Mouse (Mus musculus) kidney, embryonic 14.5 days (tissue): ENCODE data around the gene Hip1r. TPM values are rescaled to one million over a fixed set of nuclear protein-coding genes. Genes with fewer than 3 reads are reported as not detected.

Experiments used
- ATAC-seq: fragments of 200-750 bp; cut with Nextera tagmentation; 2 replicates; pipeline ENCODE4 v1.8.0; 2017; ENCODE audit warnings: moderate number of reproducible peaks, mild to moderate bottlenecking, moderate TSS enrichment, moderate library complexity; ENCODE audit not compliant: low FRiP score, low TSS enrichment
- H3K27ac ChIP-seq: fragments of 300-500 bp; sonication (generic); 2 replicates; pipeline ENCODE4 v1.5.1; 2014; ENCODE audit warnings: low read depth, mild to moderate bottlenecking, low read length, moderate library complexity, mixed read lengths
- H3K27me3 ChIP-seq: fragments of 300-500 bp; sonication (generic); 2 replicates; pipeline ENCODE4 v1.6.1; 2014; ENCODE audit warnings: mild to moderate bottlenecking, low read length; ENCODE audit not compliant: control insufficient read depth, insufficient read depth
- H3K36me3 ChIP-seq: fragments of 300-500 bp; sonication (generic); 2 replicates; pipeline ENCODE4 v1.6.1; 2014; ENCODE audit warnings: low read length, mixed read lengths; ENCODE audit not compliant: control insufficient read depth, insufficient read depth
- H3K4me1 ChIP-seq: fragments of 300-500 bp; sonication (generic); 2 replicates; pipeline ENCODE4 v1.6.1; 2014; ENCODE audit warnings: low read length, mixed read lengths; ENCODE audit not compliant: control insufficient read depth, insufficient read depth
- H3K4me2 ChIP-seq: fragments of 300-500 bp; sonication (generic); replicated peaks from 2 replicates; pipeline ENCODE4 v1.6.1; 2014; ENCODE audit warnings: low read depth, mild to moderate bottlenecking, low read length
- H3K4me3 ChIP-seq: fragments of 300-500 bp; sonication (generic); 2 replicates; pipeline ENCODE4 v1.5.1; 2014; ENCODE audit warnings: mild to moderate bottlenecking, low read length
- H3K9ac ChIP-seq: fragments of 300-500 bp; sonication (generic); 2 replicates; pipeline ENCODE4 v1.6.1; 2014; ENCODE audit warnings: low read depth, mild to moderate bottlenecking, low read length, moderate library complexity
- H3K9me3 ChIP-seq: fragments of 300-500 bp; sonication (generic); 2 replicates; pipeline ENCODE4 v1.6.1; 2016; ENCODE audit warnings: low read length; ENCODE audit not compliant: control insufficient read depth
- WGBS: fragments of 180-500 bp; shearing (Covaris S2); extraction: QIAGEN DNeasy Blood & Tissue Kit; methylation state at CpG from one replicate; pipeline ENCODE4 v1.1.7; 2014; 5-methylcytosine and 5-hydroxymethylcytosine counted together
- polyA plus RNA-seq: library from polyadenylated mRNA; unstranded; fragments of >200 nt; fragmentation: Nextera tagmentation; extraction: Ambion mirVana; gene quantifications from 2 replicates; pipeline ENCODE4 v1.2.1, GENCODE M21; 2014

Hip1r gene
- polyA plus RNA-seq, 1 experiment from 2014 or later, result 13.0 TPM

DNA sequence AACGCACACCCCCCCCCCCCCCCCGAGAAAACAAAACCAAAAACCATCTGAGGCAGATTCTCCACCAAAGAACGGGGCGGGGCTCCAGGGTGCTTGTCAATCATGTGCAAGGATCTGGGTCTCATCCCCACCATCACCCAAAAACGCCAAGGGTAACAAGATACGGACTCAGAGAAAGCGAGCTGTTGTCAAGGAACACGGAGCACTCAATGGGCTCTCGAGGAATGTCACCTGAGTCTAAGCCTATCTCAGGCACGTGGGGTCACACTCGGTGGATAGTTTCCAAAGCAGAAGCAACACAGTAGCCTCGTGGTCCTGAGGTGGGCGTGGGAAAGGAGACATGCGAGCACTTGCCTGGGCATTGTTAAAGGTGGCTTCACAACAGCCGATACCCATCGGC is 40.3 kb downstream of the Hip1r start:
- no peak overlapping the region for H3K4me2 ChIP-seq
- no peak overlapping the region for H3K4me3 ChIP-seq
- no peaks in the 10 kb centered on the region for H3K27me3 ChIP-seq
- ATAC-seq, result no peak
- no peaks in the 10 kb centered on the region for H3K9me3 ChIP-seq
- peaks cover 70% of the 10 kb centered on the region for H3K4me1 ChIP-seq
- H3K36me3 ChIP-seq, result peaks cover 7% of the 10 kb centered on the region; the same call in 1 of the 2 replicates
- H3K9ac ChIP-seq, result no peak overlapping the region
- H3K27ac ChIP-seq, result no peak overlapping the region
- WGBS, result 78% methylated on average over 16 of the region's 16 CpGs

DNA sequence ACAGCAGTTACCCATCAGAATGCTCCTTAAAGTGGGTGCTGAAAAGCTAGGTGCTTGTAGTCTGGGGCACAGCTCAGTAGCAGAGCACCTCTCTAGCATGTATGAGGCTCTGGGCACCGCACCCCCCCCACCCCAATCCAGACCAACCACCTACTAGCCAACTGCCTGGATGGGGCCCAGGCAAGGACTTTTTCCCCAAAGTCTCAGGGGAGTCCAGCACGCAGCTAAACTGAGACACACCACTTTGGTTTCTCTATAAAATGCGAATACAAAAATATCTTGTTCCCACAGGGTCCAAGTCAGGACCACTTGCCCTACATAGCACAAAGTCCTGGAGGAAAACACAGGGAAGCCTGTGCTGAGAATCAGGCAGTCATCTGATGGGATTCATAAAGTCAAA is 40.8 kb downstream of the Hip1r start:
- H3K9me3 ChIP-seq, result no peaks in the 10 kb centered on the region
- H3K4me2 ChIP-seq, result no peak overlapping the region
- no peaks in the 10 kb centered on the region for H3K27me3 ChIP-seq
- peaks cover 74% of the 10 kb centered on the region for H3K4me1 ChIP-seq
- H3K9ac ChIP-seq, result no peak overlapping the region
- ATAC-seq, result no peak
- H3K36me3 ChIP-seq, result peaks cover 3% of the 10 kb centered on the region; the same call in 1 of the 2 replicates
- WGBS, result 81% methylated on average over 3 of the region's 3 CpGs
- H3K4me3 ChIP-seq, result no peak overlapping the region
- H3K27ac ChIP-seq, result no peak overlapping the region; the same call in 1 of the 2 replicates

DNA sequence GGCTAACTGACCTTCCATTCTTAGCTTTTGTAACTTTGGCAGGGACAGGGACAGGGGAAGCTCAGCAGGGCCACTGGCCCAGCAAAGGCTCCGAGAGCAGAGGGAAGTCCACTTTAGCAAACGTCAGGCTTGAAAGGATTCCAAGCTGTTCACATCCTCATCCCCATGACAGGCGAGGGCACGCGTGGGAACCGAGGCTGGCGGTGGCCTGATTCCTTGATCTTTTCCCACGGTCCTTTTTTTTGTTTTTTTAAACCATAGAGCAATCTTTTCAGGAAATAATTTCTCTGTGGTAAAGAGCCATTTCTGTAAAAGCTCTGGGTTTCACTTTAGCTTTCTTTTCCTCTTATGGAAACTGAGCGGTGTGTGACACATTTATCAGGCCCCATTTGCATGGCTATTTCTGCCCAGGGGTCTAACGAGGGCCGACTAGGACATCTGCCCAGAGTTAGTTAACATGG is 41.4 kb downstream of the Hip1r start:
- peaks cover 78% of the 10 kb centered on the region for H3K4me1 ChIP-seq
- 21% methylated on average over 11 of the region's 11 CpGs for WGBS
- 0 out of 2 replicates have a peak overlapping the region, but pooled peaks have one; percentile 23 for H3K9ac ChIP-seq
- ATAC-seq, result no peak
- no peak overlapping the region for H3K4me2 ChIP-seq
- peak overlapping the region; percentile 56; the same call in 1 of the 2 replicates for H3K27ac ChIP-seq
- no peaks in the 10 kb centered on the region for H3K9me3 ChIP-seq
- H3K27me3 ChIP-seq, result no peaks in the 10 kb centered on the region
- H3K36me3 ChIP-seq, result peaks cover under 1% of the 10 kb centered on the region; the same call in 1 of the 2 replicates
- no peak overlapping the region for H3K4me3 ChIP-seq

DNA sequence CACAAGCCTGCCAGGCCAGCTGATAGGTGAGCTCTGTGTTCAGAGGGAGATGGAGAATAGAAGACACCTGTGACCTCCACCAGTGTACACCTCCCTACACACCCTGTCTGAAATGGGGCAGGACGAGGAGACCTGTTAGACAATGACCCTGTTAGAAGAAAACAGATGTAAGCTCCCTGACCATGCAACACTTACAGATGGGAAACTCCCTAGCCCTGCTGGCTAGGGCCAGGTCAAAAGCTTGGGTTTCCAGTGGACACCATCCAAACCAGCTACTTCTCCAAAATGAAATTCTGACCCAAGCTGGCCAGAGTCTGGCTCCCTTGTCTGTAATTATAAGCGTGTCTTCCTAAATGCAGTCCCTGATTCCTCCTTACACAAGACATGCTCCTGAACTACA is 42.3 kb downstream of the Hip1r start:
- Histone ChIP-seq H3K4me3 (no peak overlapping the region), H3K27ac (no peak overlapping the region), H3K27me3 (no peaks in the 10 kb centered on the region), H3K4me1 (peaks cover 72% of the 10 kb centered on the region), H3K36me3 (no peaks in the 10 kb centered on the region; the same call in 1 of the 2 replicates), H3K9me3 (no peaks in the 10 kb centered on the region), H3K4me2 (no peak overlapping the region), H3K9ac (no peak overlapping the region)
- no peak for ATAC-seq
- 80% methylated on average over 2 of the region's 2 CpGs for WGBS

DNA sequence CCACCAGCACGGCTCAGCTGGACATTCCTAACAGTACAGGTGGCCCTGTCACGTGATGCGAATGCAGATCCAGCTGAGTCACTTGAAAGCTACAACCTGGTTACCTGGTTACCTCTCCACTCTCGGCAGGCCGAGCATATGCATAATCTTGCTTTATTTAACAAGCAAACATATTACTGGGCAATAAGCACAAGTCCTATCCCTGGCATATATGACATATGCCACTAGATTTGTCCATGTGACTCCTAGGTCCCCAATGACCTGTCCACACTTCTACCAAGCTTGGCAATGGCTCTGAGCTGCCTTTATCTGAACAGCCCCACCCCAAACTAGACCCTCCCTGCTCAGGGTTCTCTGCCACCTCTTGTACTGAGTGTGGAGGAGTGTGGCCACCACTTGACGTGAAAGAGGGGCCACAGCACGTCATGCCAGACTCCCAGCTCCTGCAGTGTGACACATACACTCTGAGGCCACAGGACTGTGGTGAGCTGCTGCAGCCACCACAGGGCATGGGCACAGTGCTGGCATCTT is 42.9 kb downstream of the Hip1r start:
- no peak overlapping the region for H3K27ac ChIP-seq
- no peak overlapping the region for H3K4me2 ChIP-seq
- H3K27me3 ChIP-seq, result no peaks in the 10 kb centered on the region
- H3K4me1 ChIP-seq, result peaks cover 66% of the 10 kb centered on the region
- no peaks in the 10 kb centered on the region for H3K9me3 ChIP-seq
- 83% methylated on average over 7 of the region's 7 CpGs for WGBS
- H3K4me3 ChIP-seq, result no peak overlapping the region
- ATAC-seq, result no peak
- H3K36me3 ChIP-seq, result no peaks in the 10 kb centered on the region; the same call in 1 of the 2 replicates
- no peak overlapping the region for H3K9ac ChIP-seq

DNA sequence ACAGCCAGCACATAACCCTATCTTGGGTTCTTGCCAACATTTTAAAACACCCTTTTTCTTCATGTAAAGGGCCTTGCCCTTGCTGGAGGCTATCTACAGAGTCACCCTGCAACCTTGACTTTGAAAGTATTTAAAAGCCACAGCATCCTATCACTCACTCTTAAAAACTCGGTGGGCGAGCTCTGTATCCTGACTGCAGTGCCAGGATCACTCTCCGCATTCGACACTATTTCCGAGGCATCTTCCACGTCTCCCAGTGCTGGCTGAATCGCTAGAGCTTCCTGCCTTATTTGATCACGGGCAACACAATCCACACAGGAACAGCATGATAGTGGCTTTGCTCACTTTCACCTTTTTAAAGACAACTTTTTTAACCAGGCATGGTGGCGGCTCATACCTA is 44.5 kb downstream of the Hip1r start:
- H3K9ac ChIP-seq, result no peak overlapping the region
- no peak for ATAC-seq
- no peaks in the 10 kb centered on the region; the same call in 1 of the 2 replicates for H3K36me3 ChIP-seq
- H3K4me3 ChIP-seq, result no peak overlapping the region
- H3K27me3 ChIP-seq, result no peaks in the 10 kb centered on the region
- no peak overlapping the region for H3K27ac ChIP-seq
- H3K4me2 ChIP-seq, result no peak overlapping the region
- WGBS, result 85% methylated on average over 9 of the region's 9 CpGs
- no peaks in the 10 kb centered on the region for H3K9me3 ChIP-seq
- H3K4me1 ChIP-seq, result peaks cover 50% of the 10 kb centered on the region

DNA sequence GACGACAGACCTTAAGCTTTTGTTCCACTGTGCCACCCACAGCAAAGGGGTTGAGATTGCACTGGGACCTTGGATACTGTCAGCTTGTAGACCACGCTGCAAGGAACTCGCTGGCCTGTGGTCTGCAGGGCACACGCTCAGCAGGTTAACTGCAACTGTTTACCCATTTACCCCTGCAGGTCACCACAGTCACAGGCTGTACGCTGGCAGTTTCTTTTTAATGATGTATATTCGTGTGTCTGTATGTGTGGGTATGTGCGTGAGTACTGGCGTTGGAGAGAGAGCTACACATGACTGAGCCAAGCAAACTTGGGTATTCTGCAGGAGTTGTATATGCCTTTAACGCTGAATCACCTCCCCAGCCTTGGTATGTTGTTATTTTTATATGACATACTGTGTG is 45.2 kb downstream of the Hip1r start:
- ATAC-seq, result no peak
- Histone ChIP-seq H3K4me1 (peaks cover 46% of the 10 kb centered on the region), H3K9me3 (no peaks in the 10 kb centered on the region), H3K9ac (no peak overlapping the region), H3K4me3 (no peak overlapping the region), H3K27me3 (no peaks in the 10 kb centered on the region), H3K36me3 (no peaks in the 10 kb centered on the region; the same call in 1 of the 2 replicates), H3K27ac (no peak overlapping the region), H3K4me2 (no peak overlapping the region)
- WGBS, result 77% methylated on average over 9 of the region's 9 CpGs

DNA sequence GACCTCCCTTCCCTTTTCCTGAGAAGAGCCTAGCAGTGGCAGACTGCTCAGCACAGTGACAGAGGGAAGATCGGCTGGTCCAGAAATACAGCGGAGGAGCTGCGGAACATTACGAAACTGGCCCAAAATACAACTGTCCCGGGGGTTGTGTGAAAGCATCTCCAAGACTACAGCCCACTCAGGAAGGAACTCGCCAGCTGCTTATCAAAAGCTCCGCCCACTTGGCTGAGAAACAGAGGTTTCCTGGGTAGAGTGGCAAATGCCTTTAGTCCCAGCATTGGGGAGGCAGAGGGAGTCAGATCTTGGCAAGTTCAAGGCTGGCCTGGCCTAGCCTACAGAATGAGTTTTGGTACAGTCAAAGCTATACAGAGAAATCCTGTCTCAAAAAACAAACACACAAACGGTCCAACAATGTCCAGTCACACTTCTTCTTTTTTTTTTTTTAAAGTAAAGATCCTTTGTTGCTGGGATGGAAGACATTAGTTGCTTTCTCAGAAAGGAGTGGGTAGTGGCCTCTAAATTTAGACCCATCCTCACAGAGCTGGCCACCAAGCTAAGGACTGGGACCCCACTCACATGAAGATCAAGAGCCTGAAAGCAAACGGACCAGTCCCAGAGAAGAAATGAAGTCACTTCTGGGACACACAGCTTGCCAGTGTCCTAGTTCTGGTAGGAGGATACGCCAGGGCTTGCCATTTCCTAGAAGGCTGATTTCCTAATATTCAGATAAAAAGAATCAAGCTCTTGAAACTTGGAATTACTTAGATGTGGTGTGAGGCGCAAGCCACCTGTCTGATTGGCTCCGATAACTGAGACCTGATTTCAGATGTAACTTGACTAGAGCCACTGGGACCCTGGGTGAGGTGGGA is 46.2 kb downstream of the Hip1r start:
- ATAC-seq, result no peak
- Histone ChIP-seq H3K9me3 (no peaks in the 10 kb centered on the region), H3K4me1 (peaks cover 41% of the 10 kb centered on the region), H3K4me2 (no peak overlapping the region), H3K27me3 (no peaks in the 10 kb centered on the region), H3K4me3 (no peak overlapping the region), H3K9ac (no peak overlapping the region), H3K27ac (no peak overlapping the region; the same call in 1 of the 2 replicates), H3K36me3 (no peaks in the 10 kb centered on the region; the same call in 1 of the 2 replicates)
- 70% methylated on average over 12 of the region's 12 CpGs for WGBS

DNA sequence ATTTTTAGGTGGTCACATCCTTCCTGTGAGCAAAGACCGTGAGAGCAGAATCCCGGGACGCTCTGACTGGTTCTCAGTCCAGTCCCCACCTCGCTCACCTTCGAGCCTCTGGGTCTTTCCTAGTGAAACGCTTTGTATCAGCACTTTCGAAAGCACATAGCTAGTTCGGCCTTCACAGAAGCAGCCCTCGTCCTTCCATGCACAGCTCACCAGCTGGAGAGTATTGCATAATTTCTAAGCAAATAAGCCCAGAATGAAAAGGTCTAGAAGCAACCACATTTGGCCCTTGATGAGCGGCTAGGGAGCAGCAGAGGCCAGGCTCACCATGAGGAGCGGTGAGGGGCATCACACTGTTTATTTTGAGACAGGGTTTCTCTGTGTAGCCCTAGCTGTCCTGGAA is 47.7 kb downstream of the Hip1r start:
- no peak for ATAC-seq
- Histone ChIP-seq H3K9me3 (no peaks in the 10 kb centered on the region), H3K4me2 (no peak overlapping the region), H3K27ac (no peak overlapping the region), H3K4me3 (no peak overlapping the region), H3K4me1 (peaks cover 47% of the 10 kb centered on the region), H3K36me3 (no peaks in the 10 kb centered on the region; the same call in 1 of the 2 replicates), H3K9ac (no peak overlapping the region), H3K27me3 (no peaks in the 10 kb centered on the region)
- WGBS, result 89% methylated on average over 11 of the region's 11 CpGs
